Mouse (Mus musculus): ENCODE measurements around the gene Noxa1. TPM values are rescaled to one million over a fixed set of nuclear protein-coding genes. Genes with fewer than 3 reads are reported as not detected.

Noxa1 gene
- polyA plus RNA-seq, 1 experiment from 2014 or later = 0.43 TPM

- H3K27me3 ChIP-seq (ENCODE audit: insufficient read depth, low read length) = no peaks in the 10 kb centered on the region
- H3K9me3 ChIP-seq (replicated peaks; ENCODE audit: low read length) = no peaks in the 10 kb centered on the region
- no peaks in the 10 kb centered on the region for H3K36me3 ChIP-seq (ENCODE audit: insufficient read depth, low read length)
- no peak for ATAC-seq (replicated peaks; ENCODE audit: low FRiP score, low read depth)
- no peak for DNase-seq (ENCODE audit: low spot score)
- 78% methylated on average over 7 of the region's 7 CpGs for whole genome bisulfite sequencing
- H3K4me2 ChIP-seq (ENCODE audit: low read length) = no peak overlapping the region
- H3K27ac ChIP-seq = no peak overlapping the region
- no peak overlapping the region for H3K4me3 ChIP-seq (replicated peaks; ENCODE audit: low read depth, low read length)
- no peak overlapping the region for H3K9ac ChIP-seq (ENCODE audit: low read depth, low read length)
- H3K4me1 ChIP-seq (replicated peaks; ENCODE audit: insufficient read depth, low read length) = 0 out of 2 replicates have a peak, but pooled peaks cover 3% of the 10 kb centered on the region
- TF ChIP-seq CTCF (IDR thresholded peaks at IDR 0.05; ENCODE audit: low read depth) = no peak
These were observed 26.0 kb upstream of the Noxa1 start for GRCm38 (mm10) chr2:25120963-25121362.

GRCm38 (mm10) chr2:25115442-25115841 lies 20.5 kb upstream of the Noxa1 start:
- WGBS = 56% methylated on average over 2 of the region's 2 CpGs
- no peak for TF ChIP-seq CTCF (IDR thresholded peaks at IDR 0.05; ENCODE audit: low read depth)
- ATAC-seq (replicated peaks; ENCODE audit: low FRiP score, low read depth) (no peak), DNase-seq (ENCODE audit: low spot score) (no peak)
- Histone ChIP-seq H3K36me3 (ENCODE audit: insufficient read depth, low read length) (no peaks in the 10 kb centered on the region), H3K27ac (no peak overlapping the region), H3K9ac (ENCODE audit: low read depth, low read length) (no peak overlapping the region), H3K4me3 (replicated peaks; ENCODE audit: low read depth, low read length) (no peak overlapping the region), H3K4me1 (replicated peaks; ENCODE audit: insufficient read depth, low read length) (no peaks in the 10 kb centered on the region), H3K9me3 (replicated peaks; ENCODE audit: low read length) (no peaks in the 10 kb centered on the region), H3K27me3 (ENCODE audit: insufficient read depth, low read length) (no peaks in the 10 kb centered on the region), H3K4me2 (ENCODE audit: low read length) (no peak overlapping the region)

DNA sequence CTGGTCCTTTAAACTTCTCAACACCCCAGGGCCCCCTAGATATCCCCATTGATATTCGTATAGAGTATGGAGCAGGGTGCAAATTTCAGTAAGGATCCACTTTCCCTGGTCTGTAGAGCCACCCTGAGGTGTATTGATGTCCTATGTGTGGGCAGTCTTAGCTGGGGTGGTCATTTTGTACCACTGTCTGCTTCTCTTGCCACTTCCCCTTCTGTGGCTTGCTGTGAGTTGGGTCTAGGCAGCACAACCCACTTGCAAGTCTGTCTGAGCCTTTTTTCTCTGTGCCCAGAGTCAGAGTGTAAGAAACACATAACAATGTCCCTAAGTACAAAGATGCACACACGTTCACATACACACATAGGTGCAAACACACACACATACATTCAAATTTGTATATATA lies 19.4 kb upstream of the Noxa1 start:
- no peak for DNase-seq (ENCODE audit: low spot score)
- no peak overlapping the region for H3K27ac ChIP-seq

GRCm38 (mm10) chr2:25111184-25111791 lies 16.3 kb upstream of the Noxa1 start:
- no peak for DNase-seq (ENCODE audit: low spot score)
- Histone ChIP-seq H3K4me2 (ENCODE audit: low read length) (no peak overlapping the region), H3K36me3 (ENCODE audit: insufficient read depth, low read length) (no peaks in the 10 kb centered on the region), H3K9me3 (replicated peaks; ENCODE audit: low read length) (no peaks in the 10 kb centered on the region), H3K9ac (ENCODE audit: low read depth, low read length) (no peak overlapping the region), H3K27ac (peak overlapping the region; percentile 63), H3K4me1 (replicated peaks; ENCODE audit: insufficient read depth, low read length) (no peaks in the 10 kb centered on the region), H3K27me3 (ENCODE audit: insufficient read depth, low read length) (no peaks in the 10 kb centered on the region), H3K4me3 (replicated peaks; ENCODE audit: low read depth, low read length) (no peak overlapping the region)
- peak; percentile 47; the same call in 1 of the 2 replicates for ATAC-seq (replicated peaks; ENCODE audit: low FRiP score, low read depth)
- TF ChIP-seq CTCF (IDR thresholded peaks at IDR 0.05; ENCODE audit: low read depth) = no peak
- 40% methylated on average over 9 of the region's 9 CpGs for WGBS

More for the DNA sequence above, 19.4 kb upstream of the Noxa1 start:
- Histone ChIP-seq H3K4me2 (ENCODE audit: low read length) (no peak overlapping the region), H3K9ac (ENCODE audit: low read depth, low read length) (no peak overlapping the region), H3K4me3 (replicated peaks; ENCODE audit: low read depth, low read length) (no peak overlapping the region), H3K4me1 (replicated peaks; ENCODE audit: insufficient read depth, low read length) (no peaks in the 10 kb centered on the region), H3K9me3 (replicated peaks; ENCODE audit: low read length) (no peaks in the 10 kb centered on the region), H3K36me3 (ENCODE audit: insufficient read depth, low read length) (no peaks in the 10 kb centered on the region), H3K27me3 (ENCODE audit: insufficient read depth, low read length) (no peaks in the 10 kb centered on the region)
- TF ChIP-seq CTCF (IDR thresholded peaks at IDR 0.05; ENCODE audit: low read depth) = no peak
- ATAC-seq (replicated peaks; ENCODE audit: low FRiP score, low read depth) = no peak
- 82% methylated on average over 2 of the region's 2 CpGs for WGBS

- no peaks in the 10 kb centered on the region for H3K9me3 ChIP-seq (replicated peaks; ENCODE audit: low read length)
- no peak overlapping the region for H3K4me3 ChIP-seq (replicated peaks; ENCODE audit: low read depth, low read length)
- no peaks in the 10 kb centered on the region for H3K4me1 ChIP-seq (replicated peaks; ENCODE audit: insufficient read depth, low read length)
- ATAC-seq (replicated peaks; ENCODE audit: low FRiP score, low read depth) (0 out of 2 replicates have a peak, but pooled peaks have one; percentile 16), DNase-seq (ENCODE audit: low spot score) (no peak)
- TF ChIP-seq CTCF (IDR thresholded peaks at IDR 0.05; ENCODE audit: low read depth) = no peak
- H3K27me3 ChIP-seq (ENCODE audit: insufficient read depth, low read length) = no peaks in the 10 kb centered on the region
- H3K36me3 ChIP-seq (ENCODE audit: insufficient read depth, low read length) = no peaks in the 10 kb centered on the region
- H3K4me2 ChIP-seq (ENCODE audit: low read length) = no peak overlapping the region
- H3K27ac ChIP-seq = peak overlapping the region; percentile 63
- H3K9ac ChIP-seq (ENCODE audit: low read depth, low read length) = no peak overlapping the region
These were observed 15.7 kb upstream of the Noxa1 start for GRCm38 (mm10) chr2:25110505-25111183.

GRCm38 (mm10) chr2:25109487-25109886 lies 14.5 kb upstream of the Noxa1 start:
- Histone ChIP-seq H3K4me2 (ENCODE audit: low read length) (no peak overlapping the region), H3K27me3 (ENCODE audit: insufficient read depth, low read length) (no peaks in the 10 kb centered on the region), H3K4me3 (replicated peaks; ENCODE audit: low read depth, low read length) (no peak overlapping the region), H3K9ac (ENCODE audit: low read depth, low read length) (no peak overlapping the region), H3K36me3 (ENCODE audit: insufficient read depth, low read length) (no peaks in the 10 kb centered on the region), H3K4me1 (replicated peaks; ENCODE audit: insufficient read depth, low read length) (no peaks in the 10 kb centered on the region), H3K27ac (no peak overlapping the region), H3K9me3 (replicated peaks; ENCODE audit: low read length) (no peaks in the 10 kb centered on the region)
- no peak for DNase-seq (ENCODE audit: low spot score)
- no peak for TF ChIP-seq CTCF (IDR thresholded peaks at IDR 0.05; ENCODE audit: low read depth)
- no peak for ATAC-seq (replicated peaks; ENCODE audit: low FRiP score, low read depth)
